Mouse (Mus musculus): ENCODE results near the gene Fam214a. TPM values are rescaled to one million over a fixed set of nuclear protein-coding genes. Genes with fewer than 3 reads are reported as not detected.
"Not testable (repeated sequence)": the region's sequence is repeated elsewhere in the genome, so short reads cannot be mapped to it uniquely, and the experiment has no call there.

Fam214a gene
- polyA plus RNA-seq, 1 experiment from 2014 or later: 12.0 TPM

DNA sequence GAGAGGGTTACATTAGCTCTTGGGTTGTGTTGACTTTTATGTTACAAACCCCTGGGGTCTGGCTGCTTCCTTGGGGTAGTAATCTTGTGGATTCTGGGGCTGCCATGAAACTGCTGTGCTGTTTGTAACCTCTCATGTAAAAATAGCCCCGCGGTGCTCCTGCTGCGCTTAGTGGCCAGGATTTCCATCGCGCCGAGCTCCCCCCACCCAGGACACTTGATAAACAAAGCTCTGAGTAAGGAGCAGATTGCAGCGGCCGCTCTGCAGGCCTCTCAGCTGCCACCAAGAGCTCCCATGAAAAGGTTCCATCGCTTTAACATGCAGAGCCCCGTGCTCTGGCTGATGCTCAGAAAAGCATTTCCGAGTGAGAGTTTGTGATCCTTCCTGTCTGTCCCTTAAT lies 22.1 kb downstream of the Fam214a start:
- Histone ChIP-seq H3K4me2 (peak overlapping the region; percentile 40), H3K4me1 (peaks cover 19% of the 10 kb centered on the region), H3K36me3 (no peaks in the 10 kb centered on the region), H3K27ac (peak overlapping the region; percentile 31; the same call in 1 of the 2 replicates), H3K9me3 (no peaks in the 10 kb centered on the region), H3K27me3 (no peaks in the 10 kb centered on the region), H3K4me3 (no peak overlapping the region), H3K9ac (no peak overlapping the region)
- no peak for ATAC-seq (ENCODE audit: borderline replicate concordance, extremely low read depth, low FRiP score, low TSS enrichment)
- WGBS: 6% methylated on average over 11 of the region's 11 CpGs

- H3K4me2 ChIP-seq: peak overlapping the region; percentile 71
- H3K36me3 ChIP-seq: no peaks in the 10 kb centered on the region
- peak overlapping the region; percentile 64; the same call in 1 of the 2 replicates for H3K9ac ChIP-seq
- no peaks in the 10 kb centered on the region for H3K27me3 ChIP-seq
- peak; percentile 24; the same call in 1 of the 2 replicates for ATAC-seq (ENCODE audit: borderline replicate concordance, extremely low read depth, low FRiP score, low TSS enrichment)
- 7% methylated on average over 7 of the region's 7 CpGs for WGBS
- H3K4me3 ChIP-seq: peak overlapping the region; percentile 54
- peaks cover 19% of the 10 kb centered on the region for H3K4me1 ChIP-seq
- H3K9me3 ChIP-seq: no peaks in the 10 kb centered on the region
- peak overlapping the region; percentile 88 for H3K27ac ChIP-seq
These were observed 22.7 kb downstream of the Fam214a start for GRCm38 (mm10) chr9:74975416-74975815.

DNA sequence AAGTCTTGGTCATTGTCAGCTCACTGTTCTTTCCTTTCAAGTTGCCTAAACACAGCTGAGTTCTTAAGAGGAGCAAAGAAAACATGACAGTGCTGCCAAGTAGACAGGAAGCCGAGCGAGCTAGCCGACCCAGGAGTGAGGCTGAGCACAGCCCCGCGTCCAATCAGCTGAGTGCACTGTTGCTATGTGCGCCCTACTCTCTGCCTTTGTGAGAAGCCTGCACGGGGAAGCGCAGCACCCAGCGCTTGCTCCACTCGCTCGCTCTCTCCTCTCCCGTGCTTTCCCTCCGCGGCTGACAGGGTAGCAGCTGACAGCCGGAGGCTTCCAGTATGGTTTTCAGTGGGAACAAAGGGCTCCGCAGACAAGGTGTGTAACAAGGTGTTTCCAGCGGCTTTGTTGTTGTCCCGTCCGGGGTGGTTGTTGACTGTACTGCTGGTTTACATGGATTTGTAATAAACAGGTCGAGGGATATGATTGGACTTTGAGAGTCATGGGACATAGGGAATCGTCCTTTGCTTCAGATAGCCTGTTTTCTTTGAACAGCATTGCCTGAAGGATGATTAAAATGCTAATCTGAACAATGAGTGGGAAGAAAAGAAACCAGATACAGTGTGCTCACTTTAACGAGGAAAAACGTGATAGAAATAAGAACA lies 23.4 kb downstream of the Fam214a start:
- under 1% methylated on average over 23 of the region's 23 CpGs for WGBS
- Histone ChIP-seq H3K27ac (peak overlapping the region; percentile 88), H3K4me1 (peaks cover 19% of the 10 kb centered on the region)

DNA sequence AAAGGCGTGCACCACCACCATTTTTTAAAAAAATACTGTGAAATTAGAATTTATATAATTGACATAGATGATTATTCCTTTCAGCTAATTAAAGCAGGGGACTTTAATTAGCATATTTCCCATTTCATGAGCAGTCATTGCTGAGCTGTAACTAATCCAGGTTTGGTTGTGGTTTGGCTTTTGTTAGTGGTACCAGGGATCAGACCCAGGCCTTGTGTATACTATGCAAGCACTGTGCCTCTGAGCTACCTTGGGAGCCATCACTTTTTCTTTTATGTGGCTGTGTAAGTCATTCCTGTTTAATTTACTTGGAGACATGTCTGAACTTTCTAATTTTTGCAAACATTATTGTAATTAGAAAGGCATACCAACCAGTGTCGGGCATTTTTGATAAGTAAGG lies 24.6 kb downstream of the Fam214a start:
- Histone ChIP-seq H3K9ac (no peak overlapping the region), H3K4me2 (no peak overlapping the region), H3K27ac (no peak overlapping the region), H3K4me1 (peaks cover 19% of the 10 kb centered on the region), H3K36me3 (no peaks in the 10 kb centered on the region), H3K27me3 (no peaks in the 10 kb centered on the region), H3K9me3 (no peaks in the 10 kb centered on the region), H3K4me3 (no peak overlapping the region)
- no peak for ATAC-seq (ENCODE audit: borderline replicate concordance, extremely low read depth, low FRiP score, low TSS enrichment)
- WGBS: 95% methylated on average over 2 of the region's 2 CpGs

More for the DNA sequence above, 23.4 kb downstream of the Fam214a start:
- peak; percentile 100 for ATAC-seq (ENCODE audit: borderline replicate concordance, extremely low read depth, low FRiP score, low TSS enrichment)
- H3K27me3 ChIP-seq: no peaks in the 10 kb centered on the region
- H3K9ac ChIP-seq: peak overlapping the region; percentile 64
- H3K36me3 ChIP-seq: no peaks in the 10 kb centered on the region
- no peaks in the 10 kb centered on the region for H3K9me3 ChIP-seq
- H3K4me2 ChIP-seq: peak overlapping the region; percentile 71
- peak overlapping the region; percentile 54 for H3K4me3 ChIP-seq

DNA sequence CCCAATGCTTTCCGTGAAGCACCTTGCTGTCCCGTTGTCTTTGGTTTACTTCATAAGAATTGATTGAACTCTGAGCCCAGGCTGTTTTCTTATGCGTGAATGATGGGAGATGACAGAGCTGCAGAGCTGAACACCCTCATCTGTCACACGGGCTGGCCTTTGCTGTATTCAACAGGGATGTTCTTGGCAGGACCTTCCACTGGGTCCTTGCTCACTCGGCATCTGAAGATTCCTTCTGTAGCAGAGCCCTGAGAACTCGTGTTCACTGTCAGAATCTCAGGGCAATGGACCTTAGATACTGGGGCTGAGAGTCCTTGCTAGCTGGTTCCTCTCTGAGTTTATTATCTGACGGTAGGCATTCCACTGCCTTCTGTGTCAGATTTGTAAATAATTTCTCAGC lies 25.3 kb downstream of the Fam214a start:
- Histone ChIP-seq H3K9ac (no peak overlapping the region), H3K9me3 (no peaks in the 10 kb centered on the region), H3K4me1 (peaks cover 19% of the 10 kb centered on the region), H3K36me3 (no peaks in the 10 kb centered on the region), H3K27me3 (no peaks in the 10 kb centered on the region), H3K27ac (no peak overlapping the region), H3K4me2 (no peak overlapping the region), H3K4me3 (no peak overlapping the region)
- WGBS: 48% methylated on average over 7 of the region's 7 CpGs
- ATAC-seq (ENCODE audit: borderline replicate concordance, extremely low read depth, low FRiP score, low TSS enrichment): no peak

DNA sequence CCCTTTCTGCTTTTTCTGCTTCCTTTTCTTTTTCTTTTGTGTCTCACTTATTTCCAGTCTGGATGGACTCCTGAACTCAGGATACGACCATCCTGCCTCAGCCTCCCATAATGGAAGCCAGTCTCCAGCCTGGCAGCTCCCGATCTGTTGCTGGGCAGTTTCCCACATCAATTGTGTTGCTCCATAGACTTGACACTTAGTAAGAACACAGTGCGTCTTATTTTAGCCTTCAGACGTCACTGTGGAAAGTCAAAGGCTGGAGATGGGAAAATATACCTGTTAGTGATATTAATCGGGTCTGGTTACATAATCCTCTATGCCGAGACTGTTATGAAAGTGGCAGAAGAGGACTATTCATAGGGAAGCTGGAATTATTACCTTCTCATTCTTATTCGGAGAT lies 26.2 kb downstream of the Fam214a start:
- 80% methylated on average over 7 of the region's 7 CpGs for WGBS
- H3K4me1 ChIP-seq: peaks cover 19% of the 10 kb centered on the region
- H3K27me3 ChIP-seq: no peaks in the 10 kb centered on the region

GRCm38 (mm10) chr9:74979371-74979770 lies 26.7 kb downstream of the Fam214a start:
- no peak overlapping the region for H3K9ac ChIP-seq
- 82% methylated on average over 5 of the region's 5 CpGs for WGBS
- H3K27me3 ChIP-seq: no peaks in the 10 kb centered on the region
- no peaks in the 10 kb centered on the region for H3K9me3 ChIP-seq
- no peak overlapping the region for H3K27ac ChIP-seq
- no peaks in the 10 kb centered on the region for H3K36me3 ChIP-seq
- H3K4me2 ChIP-seq: no peak overlapping the region
- no peak for ATAC-seq (ENCODE audit: borderline replicate concordance, extremely low read depth, low FRiP score, low TSS enrichment)
- H3K4me1 ChIP-seq: peaks cover 18% of the 10 kb centered on the region
- H3K4me3 ChIP-seq: no peak overlapping the region

More for the DNA sequence above, 26.2 kb downstream of the Fam214a start:
- Histone ChIP-seq H3K9ac (no peak overlapping the region), H3K27ac (no peak overlapping the region), H3K4me2 (no peak overlapping the region), H3K4me3 (no peak overlapping the region), H3K36me3 (no peaks in the 10 kb centered on the region), H3K9me3 (no peaks in the 10 kb centered on the region)
- no peak for ATAC-seq (ENCODE audit: borderline replicate concordance, extremely low read depth, low FRiP score, low TSS enrichment)

DNA sequence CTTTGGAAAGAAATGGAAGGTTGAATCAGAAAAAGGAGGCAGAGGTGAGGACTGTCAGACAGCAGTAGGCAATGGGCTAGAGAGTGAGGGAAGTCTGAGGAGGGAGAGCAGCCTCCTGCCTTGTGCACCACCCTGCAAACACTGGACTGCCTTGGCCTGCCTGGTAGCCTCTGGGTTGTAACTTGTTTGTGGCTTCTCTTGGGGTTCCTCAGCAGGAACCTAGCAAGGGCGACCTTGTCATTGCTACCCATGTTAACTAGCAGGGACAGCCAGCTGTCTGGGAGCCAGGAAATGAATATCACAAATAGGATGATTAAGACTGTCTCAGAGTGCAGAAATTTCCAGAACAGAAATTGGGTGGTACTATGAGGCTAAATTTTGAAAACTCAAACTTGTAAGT lies 27.2 kb downstream of the Fam214a start:
- no peak overlapping the region for H3K4me2 ChIP-seq
- H3K27ac ChIP-seq: no peak overlapping the region
- WGBS: 79% methylated on average over 1 of the region's 1 CpGs
- no peak overlapping the region for H3K4me3 ChIP-seq
- H3K27me3 ChIP-seq: no peaks in the 10 kb centered on the region
- no peak overlapping the region for H3K9ac ChIP-seq
- peaks cover 13% of the 10 kb centered on the region for H3K4me1 ChIP-seq
- no peaks in the 10 kb centered on the region for H3K36me3 ChIP-seq
- no peak for ATAC-seq (ENCODE audit: borderline replicate concordance, extremely low read depth, low FRiP score, low TSS enrichment)
- H3K9me3 ChIP-seq: no peaks in the 10 kb centered on the region

GRCm38 (mm10) chr9:74981663-74982111 lies 29.0 kb downstream of the Fam214a start:
- Histone ChIP-seq H3K4me1 (0 out of 2 replicates have a peak, but pooled peaks cover under 1% of the 10 kb centered on the region), H3K9ac (no peak overlapping the region), H3K4me3 (no peak overlapping the region), H3K27me3 (no peaks in the 10 kb centered on the region), H3K9me3 (no peaks in the 10 kb centered on the region), H3K27ac (no peak overlapping the region), H3K4me2 (no peak overlapping the region), H3K36me3 (no peaks in the 10 kb centered on the region)
- WGBS: 66% methylated on average over 3 of the region's 3 CpGs
- no peak for ATAC-seq (ENCODE audit: borderline replicate concordance, extremely low read depth, low FRiP score, low TSS enrichment)

- H3K9ac ChIP-seq: no peak overlapping the region
- H3K27me3 ChIP-seq: no peaks in the 10 kb centered on the region
- H3K27ac ChIP-seq: no peak overlapping the region
- no peaks in the 10 kb centered on the region for H3K36me3 ChIP-seq
- WGBS: 74% methylated on average over 8 of the region's 8 CpGs
- H3K9me3 ChIP-seq: no peaks in the 10 kb centered on the region
- H3K4me1 ChIP-seq: no peaks in the 10 kb centered on the region
- H3K4me2 ChIP-seq: no peak overlapping the region
- no peak overlapping the region for H3K4me3 ChIP-seq
- ATAC-seq (ENCODE audit: borderline replicate concordance, extremely low read depth, low FRiP score, low TSS enrichment): no peak
These were observed 29.5 kb downstream of the Fam214a start for GRCm38 (mm10) chr9:74982193-74982592.

- 89% methylated on average over 1 of the region's 1 CpGs for WGBS
- H3K9me3 ChIP-seq, H3K27ac ChIP-seq: not testable (repeated sequence)
These were observed 30.0 kb downstream of the Fam214a start for GRCm38 (mm10) chr9:74982722-74983121.

DNA sequence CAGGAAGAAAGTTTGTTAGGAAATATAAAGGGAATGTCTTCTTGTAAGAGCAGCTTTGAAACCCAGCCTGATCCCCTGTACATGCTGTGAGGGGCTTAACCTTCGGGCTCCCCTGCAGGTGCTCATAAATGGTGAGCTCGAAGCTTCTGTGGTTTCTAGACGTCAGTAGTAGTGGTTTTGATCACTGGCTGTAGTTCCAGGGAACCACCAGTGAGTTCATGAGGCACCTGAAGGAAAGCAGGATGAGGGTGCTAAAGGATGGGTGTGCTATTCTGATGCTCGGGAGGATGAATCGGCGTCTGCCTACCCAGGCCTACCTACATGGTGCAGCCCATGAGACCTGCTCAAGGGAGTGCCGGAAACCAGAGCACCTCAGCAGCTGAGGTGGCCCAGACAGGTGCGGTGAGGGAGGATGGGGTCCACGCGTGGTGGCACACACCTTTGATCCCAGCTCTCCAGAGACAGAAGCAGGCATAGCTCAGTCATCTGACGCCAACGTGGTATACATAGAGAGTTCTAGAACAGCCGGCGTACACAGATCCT lies 32.6 kb downstream of the Fam214a start:
- WGBS: 80% methylated on average over 14 of the region's 14 CpGs
- Histone ChIP-seq H3K27me3 (no peaks in the 10 kb centered on the region), H3K4me3 (no peak overlapping the region), H3K9me3 (no peaks in the 10 kb centered on the region), H3K4me1 (no peaks in the 10 kb centered on the region), H3K4me2 (no peak overlapping the region), H3K9ac (no peak overlapping the region), H3K36me3 (no peaks in the 10 kb centered on the region), H3K27ac (no peak overlapping the region)
- no peak for ATAC-seq (ENCODE audit: borderline replicate concordance, extremely low read depth, low FRiP score, low TSS enrichment)

More at GRCm38 (mm10) chr9:74982722-74983121, 30.0 kb downstream of the Fam214a start:
- H3K27me3 ChIP-seq; H3K4me2 ChIP-seq; H3K9ac ChIP-seq; H3K4me1 ChIP-seq; H3K36me3 ChIP-seq; ATAC-seq (ENCODE audit: borderline replicate concordance, extremely low read depth, low FRiP score, low TSS enrichment); H3K4me3 ChIP-seq: not testable (repeated sequence)
